Mouse (Mus musculus): ENCODE data around the gene Usp33. TPM values are rescaled to one million over a fixed set of nuclear protein-coding genes. Genes with fewer than 3 reads are reported as not detected.

Usp33 gene
- polyA plus RNA-seq, 1 experiment from 2014 or later = 31.9 TPM

DNA sequence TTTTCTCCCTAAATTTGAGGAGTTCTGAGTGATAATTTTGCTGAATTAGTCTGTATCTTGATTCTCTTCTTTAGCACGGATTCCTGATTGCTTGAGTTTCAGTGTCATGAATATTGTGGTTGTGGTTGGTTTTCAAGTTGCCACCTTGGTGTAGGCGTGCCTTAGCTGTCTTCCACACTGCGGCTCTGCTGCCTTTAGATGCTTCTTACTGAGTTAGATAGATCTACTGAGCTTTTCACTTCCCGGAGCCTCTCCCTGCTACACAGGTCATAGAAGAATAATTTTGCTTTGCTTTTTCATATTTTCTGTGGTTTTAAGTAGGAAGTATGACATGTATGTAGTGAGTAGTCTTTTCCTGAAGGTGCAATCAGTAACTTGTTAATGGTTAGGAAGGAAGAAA, 96.5 kb downstream of the Usp33 start:
- H3K36me3 ChIP-seq (ENCODE audit: control insufficient read depth, insufficient read depth, low read length) = 0 out of 2 replicates have a peak, but pooled peaks cover 4% of the 10 kb centered on the region
- no peaks in the 10 kb centered on the region for H3K9me3 ChIP-seq (replicated peaks; ENCODE audit: control insufficient read depth, low read length)
- H3K4me1 ChIP-seq (ENCODE audit: control insufficient read depth, insufficient read depth, low read length) = no peaks in the 10 kb centered on the region
- no peak overlapping the region for H3K4me2 ChIP-seq
- no peak overlapping the region for H3K9ac ChIP-seq (ENCODE audit: low read depth, low read length)
- no peak overlapping the region for H3K27ac ChIP-seq (ENCODE audit: low read depth, low read length)
- 93% methylated on average over 4 of the region's 4 CpGs for WGBS (ENCODE audit: insufficient replicate concordance)
- H3K27me3 ChIP-seq (ENCODE audit: control insufficient read depth, insufficient read depth, low read length) = no peaks in the 10 kb centered on the region
- ATAC-seq (replicated peaks; ENCODE audit: insufficient number of reproducible peaks, low FRiP score, low TSS enrichment) = no peak
- no peak overlapping the region for H3K4me3 ChIP-seq (ENCODE audit: low read depth, low read length)

Other genes starting within 250 kb of the Usp33 start
- gene Gipc2, start 180.2 kb upstream of the Usp33 start, polyA plus RNA-seq (2014; fragmentation: Nextera tagmentation; extraction: Ambion mirVana) = 3.8 and 4.4 TPM in 2 replicates
- 46.2 and 49.0 TPM in 2 replicates for gene Dnajb4, start 136.2 kb upstream of the Usp33 start, polyA plus RNA-seq (2014; fragmentation: Nextera tagmentation; extraction: Ambion mirVana)
- gene Fubp1, start 136.1 kb upstream of the Usp33 start, polyA plus RNA-seq (2014; fragmentation: Nextera tagmentation; extraction: Ambion mirVana) = 158 TPM in 2 replicates
- 165 and 210 TPM in 2 replicates for gene Nexn, start 80.1 kb upstream of the Usp33 start, polyA plus RNA-seq (2014; fragmentation: Nextera tagmentation; extraction: Ambion mirVana)
- gene Miga1, start 6.1 kb upstream of the Usp33 start, polyA plus RNA-seq (2014; fragmentation: Nextera tagmentation; extraction: Ambion mirVana) = 12.8 and 16.7 TPM in 2 replicates
- gene Zzz3, start 49.0 kb downstream of the Usp33 start, polyA plus RNA-seq (2014; fragmentation: Nextera tagmentation; extraction: Ambion mirVana) = 43.0 and 46.6 TPM in 2 replicates